Mouse (Mus musculus): ENCODE data around the gene Olfr120. TPM values are rescaled to one million over a fixed set of nuclear protein-coding genes. Genes with fewer than 3 reads are reported as not detected.
"Not testable (repeated sequence)": the region's sequence is repeated elsewhere in the genome, so short reads cannot be mapped to it uniquely, and the experiment has no call there.

The Olfr120 gene
- not detected for total RNA-seq (2021)

DNA sequence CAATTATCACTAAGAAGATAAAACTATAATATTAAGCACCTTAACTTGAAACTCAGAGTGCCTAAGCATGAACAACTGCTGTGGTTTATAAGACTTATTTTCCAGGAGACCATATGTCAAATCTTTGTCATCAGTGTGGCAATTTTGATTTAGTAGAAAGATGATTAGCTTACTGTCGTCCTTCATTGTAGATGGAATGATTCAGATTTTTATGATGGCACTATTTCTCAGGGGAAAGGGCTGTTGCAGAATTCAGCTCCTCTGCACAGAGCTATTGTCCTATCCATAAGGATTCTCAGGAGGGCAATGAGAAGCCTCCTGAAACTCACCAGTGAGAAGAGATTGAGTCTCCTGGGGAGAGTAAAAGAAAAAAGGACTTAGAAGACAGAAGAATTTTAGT lies at the start of gene Olfr120:
Olfr120 (plus strand) TSS at position 301 of the 400 bp plus-strand sequence.
- intact Hi-C loops (cut with DNase I) = no loop called here
- no peak for DNase-seq

DNA sequence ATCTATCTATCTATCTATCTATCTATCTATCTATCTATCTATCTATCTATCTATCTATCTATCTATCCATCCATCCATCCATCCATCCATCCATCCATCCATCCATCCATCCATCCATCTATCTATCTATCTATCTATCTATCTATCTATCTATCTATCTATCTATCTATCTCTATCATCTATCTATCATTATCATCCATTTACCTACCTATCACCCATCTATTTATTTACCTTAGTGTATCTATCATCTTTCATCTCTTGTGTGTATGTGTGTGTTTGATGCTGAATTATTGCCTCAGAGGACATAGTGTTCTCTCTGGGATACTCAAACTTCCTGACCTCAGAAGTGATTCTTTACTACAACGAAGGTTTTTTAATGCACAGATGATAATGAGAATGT lies 25.3 kb upstream of the Olfr120 start, which contains the start of gene Olfr119:
Olfr119 (plus strand) TSS at position 301 of the 400 bp plus-strand sequence.
- DNase-seq; intact Hi-C loops (cut with DNase I): not testable (repeated sequence)

DNA sequence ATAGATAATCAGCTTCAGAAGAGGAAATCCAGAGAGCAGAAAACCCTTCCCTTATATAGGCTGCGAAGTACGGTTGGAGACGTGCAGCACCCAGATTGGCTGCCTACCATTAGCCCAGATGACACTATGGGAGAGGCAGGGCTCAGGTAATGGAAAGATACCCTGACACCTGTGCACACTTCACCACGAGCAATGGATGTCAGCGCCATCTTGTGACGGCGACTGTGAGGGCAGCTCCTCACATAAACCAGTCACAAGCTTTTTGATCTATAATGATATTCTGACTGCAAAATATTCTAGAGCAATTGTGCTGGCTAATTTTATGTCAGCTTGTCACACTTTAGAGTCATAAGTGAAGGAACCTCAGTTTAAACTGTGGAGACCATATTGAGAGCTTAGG lies 16.5 kb downstream of the Olfr120 start:
- intact Hi-C loops (cut with DNase I) = no loop called here
- DNase-seq = no peak

DNA sequence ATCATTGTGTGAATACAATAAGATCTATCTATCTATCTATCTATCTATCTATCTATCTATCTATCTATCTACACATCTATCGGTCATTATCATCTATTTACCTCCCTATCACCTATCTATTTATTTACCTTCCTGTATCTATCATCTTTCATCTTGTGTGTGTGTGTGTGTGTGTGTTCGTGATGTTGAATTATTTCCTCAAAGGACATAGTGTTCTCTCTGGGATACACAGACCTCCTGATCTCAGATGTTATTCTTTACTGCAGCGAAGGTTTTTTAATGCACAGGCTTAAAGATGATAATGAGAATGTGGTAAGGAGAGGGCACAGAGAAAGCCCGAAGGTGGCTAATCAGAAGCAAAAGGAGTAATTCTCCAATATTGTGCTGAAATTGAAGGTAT lies 46.7 kb downstream of the Olfr120 start, which contains the start of gene Olfr122:
Olfr122 (plus strand) TSS at position 301 of the 400 bp plus-strand sequence.
- intact Hi-C loops (cut with DNase I) = no loop called here

More for the DNA sequence above, 46.7 kb downstream of the Olfr120 start, which contains the start of gene Olfr122:
- DNase-seq = no peak

Other genes with a start within 250 kb of the Olfr120 start
- not detected for gene H2-M2, start 238.3 kb upstream of the Olfr120 start, total RNA-seq (2021)
- not detected for gene Olfr110, start 229.3 kb upstream of the Olfr120 start, total RNA-seq (2021)
- not detected for gene Olfr111, start 213.8 kb upstream of the Olfr120 start, total RNA-seq (2021)
- gene Olfr112, start 152.4 kb upstream of the Olfr120 start, total RNA-seq (2021) = not detected
- gene Olfr113, start 144.1 kb upstream of the Olfr120 start, total RNA-seq (2021) = not detected
- not detected for gene Olfr114, start 129.1 kb upstream of the Olfr120 start, total RNA-seq (2021)
- not detected for gene Olfr115, start 94.7 kb upstream of the Olfr120 start, total RNA-seq (2021)
- gene Olfr116, start 94.6 kb upstream of the Olfr120 start, total RNA-seq (2021) = not detected
- not detected for gene Olfr117, start 58.0 kb upstream of the Olfr120 start, total RNA-seq (2021)
- gene Olfr118, start 54.8 kb upstream of the Olfr120 start, total RNA-seq (2021) = not detected
- not detected for gene Olfr119, start 25.2 kb upstream of the Olfr120 start, total RNA-seq (2021)
- not detected for gene Olfr121, start 27.0 kb downstream of the Olfr120 start, total RNA-seq (2021)
- not detected for gene Olfr122, start 46.8 kb downstream of the Olfr120 start, total RNA-seq (2021)
- not detected for gene Olfr123, start 71.7 kb downstream of the Olfr120 start, total RNA-seq (2021)
- not detected for gene Olfr124, start 78.1 kb downstream of the Olfr120 start, total RNA-seq (2021)
- gene Olfr125, start 111.1 kb downstream of the Olfr120 start, total RNA-seq (2021) = not detected
- gene Olfr126, start 125.7 kb downstream of the Olfr120 start, total RNA-seq (2021) = not detected
- not detected for gene Olfr127, start 178.6 kb downstream of the Olfr120 start, total RNA-seq (2021)
- gene Olfr128, start 198.7 kb downstream of the Olfr120 start, total RNA-seq (2021) = not detected
- not detected for gene Olfr761, start 231.3 kb downstream of the Olfr120 start, total RNA-seq (2021)

Measured in heart, postnatal 36 days (tissue).